Mouse (Mus musculus): ENCODE results near the gene Znrf4. TPM values are rescaled to one million over a fixed set of nuclear protein-coding genes. Genes with fewer than 3 reads are reported as not detected.
A peak's percentile ranks its signal among the peaks of the same experiment; 100 is the strongest.

The Znrf4 gene
- total RNA-seq, 2 experiments from 2014 or later = not detected

DNA sequence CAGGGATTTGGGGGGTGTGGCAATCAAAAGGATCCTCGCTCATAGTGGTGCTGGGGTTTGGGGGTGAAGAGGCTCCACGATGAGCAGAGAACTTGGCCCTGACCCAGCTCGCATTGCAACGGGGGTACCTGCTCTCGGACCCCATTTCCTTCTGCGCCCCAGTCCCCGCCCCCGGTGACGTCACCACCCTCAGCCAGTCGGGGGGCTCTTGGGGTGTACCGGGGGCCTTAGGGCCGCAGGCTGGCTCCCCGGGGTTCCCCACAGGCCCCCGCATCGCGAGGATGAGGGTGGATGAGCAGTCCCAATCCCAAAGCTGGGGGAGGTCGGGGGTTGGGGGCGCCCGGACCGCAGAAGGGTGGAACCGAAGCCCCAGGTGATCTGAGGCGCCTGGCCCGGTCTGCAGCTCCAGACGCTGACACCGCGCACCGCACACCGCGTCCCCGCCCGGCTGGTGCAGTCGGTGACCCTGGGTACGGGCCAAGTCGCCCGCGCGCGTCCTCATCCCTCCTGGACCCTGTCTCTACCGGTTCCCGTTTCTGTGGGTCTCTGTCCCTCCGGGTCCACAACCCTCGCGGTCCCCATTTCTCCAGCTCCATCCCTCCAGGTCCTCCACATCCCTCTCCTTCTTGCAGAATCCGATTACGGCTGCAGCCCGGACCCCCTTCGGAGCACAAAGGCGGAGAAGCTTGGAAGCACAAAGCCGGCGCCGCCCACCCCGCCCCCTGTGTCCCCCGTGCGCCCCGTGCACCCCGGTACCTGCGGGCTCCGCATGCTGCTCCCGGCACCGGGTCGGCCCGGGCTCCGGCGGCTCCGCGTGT, 36.4 kb downstream of the Znrf4 start:
- intact Hi-C loops (cut with DNase I) = no loop called here
- Histone ChIP-seq H3K27ac (peak overlapping the region; percentile 72), H3K4me3 (peak overlapping the region; percentile 87)
- peak; percentile 66 for DNase-seq
- no peak for TF ChIP-seq CTCF (IDR thresholded peaks at IDR 0.05)

DNA sequence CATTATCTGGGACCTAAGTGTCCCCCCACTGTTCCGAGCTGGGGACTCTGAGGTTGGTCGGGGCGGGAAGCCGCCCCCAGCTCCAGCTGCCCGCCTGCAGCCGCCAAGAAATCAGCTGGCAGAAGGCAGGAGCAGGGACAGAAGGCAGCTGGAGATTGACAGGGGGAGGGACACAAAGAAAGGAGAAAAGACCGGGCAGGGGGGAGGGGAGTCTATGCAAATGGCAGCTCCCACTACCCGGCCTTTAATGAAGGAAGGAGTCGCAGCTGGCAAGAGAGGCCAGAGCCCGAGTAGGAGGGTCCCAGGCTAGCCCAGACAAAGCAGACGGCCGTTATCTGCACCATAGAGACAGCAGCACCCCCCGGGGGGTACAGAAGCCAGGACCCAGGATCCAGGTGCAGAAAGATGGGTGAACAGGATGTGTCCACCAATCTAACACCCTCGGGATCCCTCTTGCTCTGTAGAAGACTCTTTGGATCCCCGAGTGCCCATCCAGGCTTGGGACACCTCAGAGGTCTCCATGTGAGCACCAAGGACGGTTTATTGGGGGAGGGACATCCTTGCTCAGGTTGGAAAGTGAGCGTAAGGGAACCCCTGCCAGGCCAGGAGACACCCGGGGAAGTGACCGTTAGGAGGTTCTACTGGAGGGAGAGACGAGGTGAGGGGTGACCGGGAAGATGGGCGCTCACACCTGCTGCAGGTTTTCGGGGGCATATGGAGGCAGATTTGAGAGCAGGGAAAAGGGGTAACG, 37.2 kb downstream of the Znrf4 start:
- intact Hi-C loops (cut with DNase I) = no loop called here
- Histone ChIP-seq H3K4me3 (peak overlapping the region; percentile 87), H3K27ac (no peak overlapping the region)
- TF ChIP-seq CTCF (IDR thresholded peaks at IDR 0.05) = no peak
- DNase-seq = peak; percentile 21

DNA sequence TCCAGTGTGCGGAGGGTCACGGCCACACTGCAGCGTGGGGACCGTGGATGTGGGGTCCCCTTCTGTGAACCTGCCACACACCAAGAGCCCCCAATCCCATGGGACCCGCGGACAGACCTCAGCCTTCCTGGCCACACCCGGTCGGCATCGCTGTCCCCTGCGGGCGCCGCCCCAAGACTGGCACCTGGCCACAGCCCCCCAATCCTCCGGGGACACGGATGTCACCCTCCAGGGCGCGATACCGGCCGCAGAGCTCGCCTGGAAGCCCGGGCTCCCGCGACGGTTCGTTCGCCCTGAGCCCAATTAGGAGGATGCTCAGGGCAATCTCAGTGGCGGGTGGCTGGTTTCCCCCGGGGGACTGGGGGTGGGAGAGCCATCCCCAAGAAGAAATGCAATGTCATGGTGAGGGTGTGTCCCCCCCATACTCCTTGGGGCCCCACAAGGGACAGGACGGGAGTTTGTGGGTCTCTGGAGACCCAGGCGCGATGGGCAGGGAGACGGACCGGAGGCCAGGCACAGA, 37.9 kb downstream of the Znrf4 start:
- peak overlapping the region; percentile 87 for H3K4me3 ChIP-seq
- DNase-seq = peak; percentile 18
- H3K27ac ChIP-seq = no peak overlapping the region
- intact Hi-C loops (cut with DNase I) = no loop called here
- TF ChIP-seq CTCF (IDR thresholded peaks at IDR 0.05) = no peak

- TF ChIP-seq CTCF (IDR thresholded peaks at IDR 0.05) = no peak
- Histone ChIP-seq H3K27ac (no peak overlapping the region), H3K4me3 (peak overlapping the region; percentile 87)
- no peak for DNase-seq
- intact Hi-C loops (cut with DNase I) = no loop called here
Measured at GRCm38 (mm10) chr17:56473611-56473905, 38.7 kb downstream of the Znrf4 start.

- Histone ChIP-seq H3K27ac (no peak overlapping the region), H3K4me3 (peak overlapping the region; percentile 87)
- TF ChIP-seq CTCF (IDR thresholded peaks at IDR 0.05) = peak; percentile 52
- peak; percentile 60 for DNase-seq
- intact Hi-C loops (cut with DNase I) = no loop called here
Measured at GRCm38 (mm10) chr17:56472733-56473610, 39.3 kb downstream of the Znrf4 start.

- DNase-seq = no peak
- Histone ChIP-seq H3K27ac (no peak overlapping the region), H3K4me3 (peak overlapping the region; percentile 87)
- TF ChIP-seq CTCF (IDR thresholded peaks at IDR 0.05) = no peak
- intact Hi-C loops (cut with DNase I) = no loop called here
Measured at GRCm38 (mm10) chr17:56472121-56472520, 40.1 kb downstream of the Znrf4 start.

- intact Hi-C loops (cut with DNase I) = no loop called here
- no peak for TF ChIP-seq CTCF (IDR thresholded peaks at IDR 0.05)
Measured at GRCm38 (mm10) chr17:56471136-56471535, 41.1 kb downstream of the Znrf4 start.

DNA sequence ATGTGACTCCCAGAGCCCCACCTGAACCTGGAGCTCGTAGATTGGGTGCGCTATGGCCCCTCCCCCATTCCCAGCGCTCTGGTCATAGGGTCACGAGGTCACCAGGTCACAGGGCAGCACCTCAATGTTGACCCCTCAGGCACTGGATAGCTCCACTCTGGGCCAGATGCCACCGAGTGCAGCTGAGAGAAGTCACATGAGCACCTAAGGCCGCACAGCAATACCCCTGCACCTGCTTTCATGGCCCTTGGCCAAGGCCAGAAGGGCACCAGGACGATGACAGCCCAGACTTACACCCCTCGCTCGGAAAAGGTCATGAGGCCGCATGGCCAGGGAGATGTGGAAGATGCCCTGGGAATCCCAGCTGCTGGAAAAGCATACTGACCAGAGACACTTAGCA, 41.7 kb downstream of the Znrf4 start:
- intact Hi-C loops (cut with DNase I) = no loop called here

More at GRCm38 (mm10) chr17:56471136-56471535, 41.1 kb downstream of the Znrf4 start:
- no peak for DNase-seq
- no peak overlapping the region for H3K27ac ChIP-seq
- H3K4me3 ChIP-seq = no peak overlapping the region

GRCm38 (mm10) chr17:56470001-56470436, 42.2 kb downstream of the Znrf4 start:
- Histone ChIP-seq H3K4me3 (peak overlapping the region; percentile 35), H3K27ac (no peak overlapping the region)
- no peak for DNase-seq
- TF ChIP-seq CTCF (IDR thresholded peaks at IDR 0.05) = no peak
- intact Hi-C loops (cut with DNase I) = no loop called here

More for the DNA sequence above, 41.7 kb downstream of the Znrf4 start:
- no peak for TF ChIP-seq CTCF (IDR thresholded peaks at IDR 0.05)
- Histone ChIP-seq H3K4me3 (no peak overlapping the region), H3K27ac (no peak overlapping the region)
- peak; percentile 54 for DNase-seq

DNA sequence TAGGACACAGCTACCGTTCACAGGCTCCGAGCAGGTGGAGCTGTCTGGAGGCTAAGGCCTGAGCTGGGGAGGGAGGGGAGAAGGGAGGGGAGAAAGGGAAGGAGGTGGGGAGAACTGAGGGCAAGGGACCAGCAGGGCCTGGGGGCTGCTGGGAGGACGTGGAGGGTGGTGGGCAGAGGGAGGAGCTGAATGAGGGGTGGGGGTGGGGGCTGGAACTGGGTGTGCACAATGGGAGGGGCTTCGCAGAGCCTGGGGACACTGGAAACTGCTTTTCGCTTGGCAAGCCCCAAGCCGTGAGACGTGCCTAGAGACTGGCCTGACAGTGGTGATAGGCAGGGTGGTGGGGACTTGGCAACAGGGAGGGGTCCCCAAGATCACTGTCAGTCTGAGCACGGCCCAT, 43.0 kb downstream of the Znrf4 start:
- intact Hi-C loops (cut with DNase I) = no loop called here
- H3K27ac ChIP-seq = no peak overlapping the region; the same call in 1 of the 2 replicates
- TF ChIP-seq CTCF (IDR thresholded peaks at IDR 0.05) = no peak
- DNase-seq = no peak
- H3K4me3 ChIP-seq = no peak overlapping the region

DNA sequence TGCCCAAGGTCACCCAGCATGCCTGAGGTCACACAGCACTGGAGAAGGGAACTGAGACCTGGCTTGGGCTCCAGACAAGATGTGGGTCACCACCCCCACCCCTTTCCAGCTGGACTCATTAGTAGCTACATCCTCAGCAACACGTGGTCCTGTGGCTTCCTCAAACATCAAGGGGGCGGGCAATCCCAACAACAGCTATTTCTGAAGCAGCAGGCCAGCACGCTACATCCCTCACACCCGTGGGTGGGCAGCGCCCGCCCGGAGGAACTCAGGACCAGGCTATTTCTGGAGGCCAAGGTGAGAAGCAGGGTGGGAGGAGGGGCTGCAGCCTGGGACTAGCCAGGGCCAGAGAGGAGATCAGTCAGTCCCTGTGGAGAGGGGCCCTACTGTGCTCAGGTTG, 43.4 kb downstream of the Znrf4 start:
- intact Hi-C loops (cut with DNase I) = no loop called here
- H3K4me3 ChIP-seq = no peak overlapping the region
- DNase-seq = no peak
- TF ChIP-seq CTCF (IDR thresholded peaks at IDR 0.05) = no peak
- no peak overlapping the region; the same call in 1 of the 2 replicates for H3K27ac ChIP-seq

DNA sequence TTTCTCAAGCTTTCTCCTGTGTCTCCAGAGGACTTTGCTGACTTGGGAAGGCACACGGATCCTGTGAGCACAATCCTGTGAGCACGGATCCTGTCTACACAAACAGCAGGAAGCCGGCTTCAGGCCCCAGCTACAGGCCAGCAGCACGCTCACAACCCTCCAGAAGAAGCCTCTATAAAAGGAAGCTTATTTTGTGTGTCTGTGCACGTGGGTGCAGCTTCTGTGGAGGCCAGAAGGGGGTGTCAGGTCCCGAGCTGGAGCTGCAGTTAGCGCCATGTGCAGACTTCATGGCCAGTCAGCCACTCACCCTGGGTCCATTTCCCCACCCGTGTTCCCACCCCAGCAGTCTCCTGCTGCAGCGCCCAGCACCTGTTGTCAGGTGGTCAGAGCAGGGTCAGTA, 43.9 kb downstream of the Znrf4 start:
- Histone ChIP-seq H3K27ac (no peak overlapping the region), H3K4me3 (no peak overlapping the region)
- intact Hi-C loops (cut with DNase I) = no loop called here
- no peak for DNase-seq
- TF ChIP-seq CTCF (IDR thresholded peaks at IDR 0.05) = no peak; the same call in 1 of the 2 replicates
